Mouse (Mus musculus): ENCODE results near the gene Dab2ip.

DNA sequence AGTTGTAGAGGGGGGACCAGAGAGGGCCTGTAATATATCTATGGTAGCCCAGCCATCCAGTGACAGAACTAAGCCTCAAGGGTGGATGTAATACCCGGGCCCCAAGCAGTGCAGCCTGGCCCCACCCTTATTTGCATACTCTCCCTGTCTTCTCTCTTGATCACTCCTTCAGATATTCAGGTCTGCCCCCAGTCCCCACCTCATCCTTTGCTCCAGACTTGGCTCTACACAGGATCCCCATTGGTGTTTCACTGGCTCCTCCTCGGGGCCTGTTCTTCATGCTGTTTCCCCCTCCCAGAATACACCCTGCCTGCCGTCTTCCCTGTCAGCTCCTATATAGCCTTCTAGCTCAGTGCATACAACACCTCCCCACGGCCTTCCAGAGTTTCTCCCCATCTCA is 57.3 kb downstream of the Dab2ip start:
- TF ChIP-seq CTCF (conservative IDR thresholded peaks at IDR 0.05 in 1 of 2, IDR thresholded peaks at IDR 0.05 in 1 of 2; ENCODE audit: low read depth in 2 of 2, low read length in 2 of 2), result no peak
- TF ChIP-seq EP300 (IDR thresholded peaks at IDR 0.05; ENCODE audit: low read length), result no peak; the same call in 1 of the 2 replicates
